Mouse (Mus musculus) forebrain, embryonic 11.5 days (tissue): ENCODE results near the gene Sh3pxd2a. TPM values are rescaled to one million over a fixed set of nuclear protein-coding genes. Genes with fewer than 3 reads are reported as not detected.

ENCODE experiments used
- ATAC-seq: fragments of 200-750 bp; cut with Nextera tagmentation; replicated peaks from 2 replicates; pipeline ENCODE4 v1.8.0; 2017; ENCODE audit warnings: moderate TSS enrichment; ENCODE audit not compliant: low FRiP score
- DNase-seq: peaks from one replicate; pipeline ENCODE4 v3.0.0-alpha.2; 2017; ENCODE audit warnings: low spot score
- H3K27ac ChIP-seq: fragments of 300-500 bp; sonication (generic); 2 replicates; pipeline ENCODE4 v1.5.1; 2014; ENCODE audit warnings: low read depth, low read length
- H3K27me3 ChIP-seq: fragments of 300-500 bp; sonication (generic); 2 replicates; pipeline ENCODE4 v1.6.1; 2014; ENCODE audit warnings: mild to moderate bottlenecking, low read length, mixed read lengths; ENCODE audit not compliant: control insufficient read depth, insufficient read depth
- H3K36me3 ChIP-seq: fragments of 300-500 bp; sonication (generic); 2 replicates; pipeline ENCODE4 v1.6.1; 2014; ENCODE audit warnings: mild to moderate bottlenecking, low read length, moderate library complexity, mixed read lengths; ENCODE audit not compliant: control insufficient read depth, insufficient read depth
- H3K4me1 ChIP-seq: fragments of 300-500 bp; sonication (generic); replicated peaks from 2 replicates; pipeline ENCODE4 v1.6.1; 2014; ENCODE audit warnings: low read length, mixed read lengths; ENCODE audit not compliant: control insufficient read depth, insufficient read depth
- H3K4me2 ChIP-seq: fragments of 300-500 bp; sonication (generic); 2 replicates; pipeline ENCODE4 v1.6.1; 2014; ENCODE audit warnings: low read depth, mild to moderate bottlenecking, low read length, moderate library complexity, mixed read lengths; ENCODE audit not compliant: severe bottlenecking
- H3K4me3 ChIP-seq: fragments of 300-500 bp; sonication (generic); 2 replicates; pipeline ENCODE4 v1.5.1; 2014; ENCODE audit warnings: low read depth, low read length
- H3K9ac ChIP-seq: fragments of 300-500 bp; sonication (generic); 2 replicates; pipeline ENCODE4 v1.6.1; 2014; ENCODE audit warnings: low read length
- H3K9me3 ChIP-seq: fragments of 300-500 bp; sonication (generic); 2 replicates; pipeline ENCODE4 v1.6.1; 2016; ENCODE audit warnings: low read length, mixed read lengths; ENCODE audit not compliant: control insufficient read depth
- WGBS: fragments of 180-500 bp; shearing (Covaris S2); extraction: QIAGEN DNeasy Blood & Tissue Kit; methylation state at CpG from one replicate; pipeline ENCODE4 v1.1.7; 2014; 5-methylcytosine and 5-hydroxymethylcytosine counted together
- polyA plus RNA-seq: library from polyadenylated mRNA; unstranded; fragments of >200 nt; fragmentation: Nextera tagmentation; extraction: Ambion mirVana; gene quantifications from 2 replicates; pipeline ENCODE4 v1.2.1, GENCODE M21; 2014

The Sh3pxd2a gene
- polyA plus RNA-seq, 1 experiment from 2014 or later, result 5.2 TPM

GRCm38 (mm10) chr19:47431189-47431931 is 32.8 kb downstream of the Sh3pxd2a start:
- Histone ChIP-seq H3K27me3 (no peaks in the 10 kb centered on the region), H3K4me2 (no peak overlapping the region), H3K9me3 (no peaks in the 10 kb centered on the region), H3K36me3 (no peaks in the 10 kb centered on the region), H3K9ac (no peak overlapping the region), H3K4me3 (no peak overlapping the region), H3K27ac (no peak overlapping the region), H3K4me1 (no peaks in the 10 kb centered on the region)
- 55% methylated on average over 11 of the region's 11 CpGs for WGBS
- ATAC-seq (no peak), DNase-seq (no peak)

GRCm38 (mm10) chr19:47430160-47430559 is 34.0 kb downstream of the Sh3pxd2a start:
- no peak for ATAC-seq
- WGBS, result 91% methylated on average over 2 of the region's 2 CpGs
- no peaks in the 10 kb centered on the region for H3K27me3 ChIP-seq
- H3K4me1 ChIP-seq, result no peaks in the 10 kb centered on the region
- H3K9ac ChIP-seq, result no peak overlapping the region
- no peak for DNase-seq
- no peaks in the 10 kb centered on the region for H3K36me3 ChIP-seq
- H3K27ac ChIP-seq, result no peak overlapping the region
- no peak overlapping the region for H3K4me2 ChIP-seq
- no peaks in the 10 kb centered on the region for H3K9me3 ChIP-seq
- H3K4me3 ChIP-seq, result no peak overlapping the region

DNA sequence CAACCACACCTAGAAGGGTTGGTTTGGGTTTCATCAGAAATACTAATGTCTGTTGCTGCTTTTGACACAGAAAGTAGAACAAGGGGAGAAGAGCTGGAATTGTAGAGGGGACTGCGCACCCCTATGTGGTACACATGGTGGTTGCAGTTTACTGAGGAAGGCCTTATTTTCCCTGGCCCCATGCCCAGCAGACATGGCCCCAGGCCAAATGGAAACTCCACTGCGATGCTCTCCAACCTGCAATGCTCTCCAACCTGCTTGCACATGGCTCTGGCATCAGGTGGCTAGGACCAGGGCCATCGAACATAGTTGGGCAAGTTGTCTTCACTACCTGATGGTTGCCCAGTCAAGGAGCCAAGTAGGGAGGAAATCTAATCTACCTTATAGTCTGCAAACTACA is 35.0 kb downstream of the Sh3pxd2a start:
- WGBS, result 96% methylated on average over 3 of the region's 3 CpGs
- Histone ChIP-seq H3K9ac (no peak overlapping the region), H3K4me2 (no peak overlapping the region), H3K4me1 (no peaks in the 10 kb centered on the region), H3K27me3 (no peaks in the 10 kb centered on the region), H3K4me3 (no peak overlapping the region), H3K36me3 (no peaks in the 10 kb centered on the region), H3K27ac (no peak overlapping the region), H3K9me3 (no peaks in the 10 kb centered on the region)
- ATAC-seq (no peak), DNase-seq (no peak)

GRCm38 (mm10) chr19:47428794-47429193 is 35.4 kb downstream of the Sh3pxd2a start:
- DNase-seq (no peak), ATAC-seq (no peak)
- H3K27ac ChIP-seq, result no peak overlapping the region
- WGBS, result 73% methylated on average over 7 of the region's 7 CpGs
- H3K9me3 ChIP-seq, result no peaks in the 10 kb centered on the region
- H3K9ac ChIP-seq, result no peak overlapping the region
- H3K36me3 ChIP-seq, result no peaks in the 10 kb centered on the region
- no peaks in the 10 kb centered on the region for H3K4me1 ChIP-seq
- no peaks in the 10 kb centered on the region for H3K27me3 ChIP-seq
- no peak overlapping the region for H3K4me3 ChIP-seq
- no peak overlapping the region for H3K4me2 ChIP-seq

DNA sequence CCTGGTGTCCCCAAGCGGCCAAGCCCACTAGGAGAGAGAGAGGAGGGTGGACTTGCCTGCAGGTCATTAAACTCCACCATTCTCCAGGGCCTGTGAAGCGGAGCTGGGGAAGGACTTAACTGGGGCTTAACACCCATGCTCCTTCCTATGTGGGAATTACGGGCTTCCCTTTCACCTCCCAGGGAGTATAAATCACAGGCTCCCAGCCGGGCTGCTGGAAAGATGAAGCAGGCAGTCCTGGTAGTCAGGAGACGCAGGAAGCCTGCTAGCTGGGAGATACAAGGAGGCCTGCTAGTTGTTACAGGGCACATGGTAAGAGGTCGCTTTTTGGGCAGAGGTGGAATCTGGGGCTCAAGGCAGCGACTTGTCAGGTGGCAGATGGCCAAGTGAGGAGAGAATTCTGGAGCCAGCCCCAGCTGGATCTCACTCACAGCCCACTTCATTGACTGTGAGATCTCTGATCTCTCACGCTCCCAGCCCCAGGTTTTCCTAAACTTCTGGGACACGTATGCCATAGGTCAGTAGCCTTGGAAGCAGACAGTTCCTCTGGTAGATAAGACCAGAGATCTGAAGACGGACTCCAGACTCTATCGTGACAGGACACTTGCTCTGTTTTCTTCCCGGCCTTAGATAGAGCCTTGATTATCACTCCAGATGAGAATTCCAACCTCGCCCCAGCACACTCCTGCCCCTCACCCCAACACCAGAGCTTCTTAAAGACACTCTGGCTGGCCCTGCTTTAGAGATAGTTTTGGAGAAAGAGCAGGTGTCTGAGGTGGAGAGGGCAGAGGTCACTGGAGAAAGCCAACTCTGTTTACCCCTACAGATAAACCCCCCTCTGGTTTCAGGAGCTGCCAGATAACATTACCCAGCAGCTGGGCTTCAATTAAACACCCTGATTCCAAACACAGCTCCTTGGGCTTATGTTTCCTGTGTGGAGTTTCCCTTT is 36.1 kb downstream of the Sh3pxd2a start:
- no peaks in the 10 kb centered on the region for H3K9me3 ChIP-seq
- no peak overlapping the region for H3K27ac ChIP-seq
- H3K4me3 ChIP-seq, result no peak overlapping the region
- H3K9ac ChIP-seq, result no peak overlapping the region
- H3K4me2 ChIP-seq, result no peak overlapping the region
- H3K4me1 ChIP-seq, result no peaks in the 10 kb centered on the region
- ATAC-seq (no peak), DNase-seq (no peak)
- H3K27me3 ChIP-seq, result no peaks in the 10 kb centered on the region
- WGBS, result 49% methylated on average over 13 of the region's 13 CpGs
- H3K36me3 ChIP-seq, result no peaks in the 10 kb centered on the region

- Histone ChIP-seq H3K27me3 (no peaks in the 10 kb centered on the region), H3K4me3 (no peak overlapping the region), H3K4me1 (no peaks in the 10 kb centered on the region), H3K36me3 (no peaks in the 10 kb centered on the region), H3K9me3 (no peaks in the 10 kb centered on the region), H3K4me2 (no peak overlapping the region), H3K27ac (no peak overlapping the region), H3K9ac (no peak overlapping the region)
- no peak for DNase-seq
- 90% methylated on average over 7 of the region's 7 CpGs for WGBS
- ATAC-seq, result no peak
Observed at GRCm38 (mm10) chr19:47423632-47424031, 40.6 kb downstream of the Sh3pxd2a start.

DNA sequence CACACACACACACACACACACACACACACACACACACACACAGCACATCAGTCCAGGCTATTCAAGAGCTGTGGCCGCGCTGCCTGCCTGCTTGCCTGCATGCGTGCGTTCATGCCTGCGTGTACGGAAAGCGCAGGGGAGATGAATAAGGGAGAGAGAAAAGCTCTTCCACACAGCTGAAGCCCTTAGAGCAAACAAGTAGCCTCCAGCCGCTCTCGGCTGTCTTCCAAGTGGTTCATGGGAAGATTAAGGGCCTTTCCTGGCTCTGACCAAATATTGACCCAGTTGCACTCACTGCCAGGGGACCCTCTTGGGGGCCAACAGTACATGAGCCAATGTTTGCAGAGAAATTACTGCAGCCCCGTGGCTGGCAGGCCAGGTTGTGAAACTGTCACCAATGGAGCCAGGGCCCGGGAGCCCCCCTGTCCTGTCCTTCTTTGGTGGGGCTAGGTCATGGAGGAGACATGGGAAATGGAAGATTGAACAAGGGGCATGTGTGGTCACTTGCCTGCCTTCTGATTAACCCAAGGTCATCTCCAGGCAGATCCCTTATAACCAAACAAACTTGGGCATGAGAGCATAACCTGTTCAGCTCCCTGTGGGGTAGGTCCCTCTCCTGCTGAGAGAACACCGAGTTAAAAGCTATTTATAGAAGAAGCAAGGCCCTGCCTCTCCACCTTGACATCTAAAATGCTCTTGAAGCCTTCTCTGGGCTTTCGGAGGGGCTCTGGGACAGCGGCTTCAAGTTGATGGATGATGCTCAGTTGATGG is 42.9 kb downstream of the Sh3pxd2a start:
- H3K4me3 ChIP-seq, result no peak overlapping the region
- 81% methylated on average over 14 of the region's 14 CpGs for WGBS
- no peaks in the 10 kb centered on the region for H3K36me3 ChIP-seq
- no peak overlapping the region for H3K9ac ChIP-seq
- no peaks in the 10 kb centered on the region for H3K4me1 ChIP-seq
- DNase-seq (no peak), ATAC-seq (no peak)
- no peak overlapping the region for H3K4me2 ChIP-seq
- H3K9me3 ChIP-seq, result no peaks in the 10 kb centered on the region
- no peak overlapping the region for H3K27ac ChIP-seq
- H3K27me3 ChIP-seq, result no peaks in the 10 kb centered on the region

GRCm38 (mm10) chr19:47420539-47420938 is 43.7 kb downstream of the Sh3pxd2a start:
- Histone ChIP-seq H3K36me3 (no peaks in the 10 kb centered on the region), H3K4me2 (no peak overlapping the region), H3K4me1 (no peaks in the 10 kb centered on the region), H3K9ac (no peak overlapping the region), H3K4me3 (no peak overlapping the region), H3K27me3 (no peaks in the 10 kb centered on the region), H3K9me3 (no peaks in the 10 kb centered on the region), H3K27ac (no peak overlapping the region)
- DNase-seq (no peak), ATAC-seq (no peak)
- WGBS, result 89% methylated on average over 11 of the region's 11 CpGs
